Mouse (Mus musculus): ENCODE measurements around the gene Cenpp. TPM values are rescaled to one million over a fixed set of nuclear protein-coding genes. Genes with fewer than 3 reads are reported as not detected.

Cenpp gene
- polyA plus RNA-seq, 1 experiment from 2014 or later = 28.1 TPM

DNA sequence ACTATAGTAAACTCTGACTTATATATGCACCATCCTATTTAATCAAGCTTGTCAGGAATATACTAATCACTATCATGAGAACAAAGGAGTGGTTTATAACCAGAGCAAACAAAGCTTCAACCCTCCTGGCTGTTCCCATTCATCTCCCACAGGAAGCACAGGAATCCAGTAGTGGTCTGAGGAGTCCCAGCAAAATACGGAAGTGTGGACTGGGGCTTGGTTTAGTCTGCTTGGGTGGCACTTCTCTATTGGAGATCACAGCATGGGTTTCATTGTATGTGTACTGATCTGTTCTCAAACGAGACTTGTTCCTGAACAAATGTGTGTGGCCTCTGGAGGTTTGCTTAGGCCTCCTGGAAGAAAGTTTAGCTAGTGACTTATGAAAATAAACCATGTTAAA, 133.8 kb downstream of the Cenpp start:
- no peaks in the 10 kb centered on the region for H3K36me3 ChIP-seq (ENCODE audit: control insufficient read depth, insufficient read depth)
- 60% methylated on average over 2 of the region's 2 CpGs for WGBS

DNA sequence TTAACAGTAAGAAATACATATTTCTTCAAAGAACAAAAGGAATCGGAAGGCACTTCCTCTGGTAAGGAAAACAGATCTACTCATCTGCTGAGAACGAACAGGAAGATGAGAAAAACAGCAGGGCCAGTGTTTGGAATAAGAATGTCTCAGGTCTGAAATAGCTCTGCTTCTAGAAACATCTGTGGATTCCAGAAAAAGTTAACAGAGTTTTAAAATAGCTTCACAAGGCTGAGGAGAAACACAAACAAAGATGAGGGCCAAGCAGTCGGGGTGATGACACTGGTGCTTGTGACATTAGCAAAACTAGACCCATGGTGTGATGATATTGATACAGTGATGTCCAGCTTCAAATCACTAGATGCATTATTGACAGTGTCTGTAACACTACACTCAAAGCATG, 145.4 kb downstream of the Cenpp start:
- Histone ChIP-seq H3K9me3 (replicated peaks; ENCODE audit: control insufficient read depth, low read length) (no peaks in the 10 kb centered on the region), H3K36me3 (ENCODE audit: control insufficient read depth, insufficient read depth) (no peaks in the 10 kb centered on the region), H3K4me3 (ENCODE audit: low read length) (no peak overlapping the region), H3K4me2 (ENCODE audit: low read depth, low read length) (no peak overlapping the region), H3K27ac (ENCODE audit: low read length) (no peak overlapping the region), H3K27me3 (ENCODE audit: control insufficient read depth, insufficient read depth, low read length) (no peaks in the 10 kb centered on the region), H3K4me1 (ENCODE audit: control insufficient read depth, insufficient read depth, low read length) (no peaks in the 10 kb centered on the region), H3K9ac (ENCODE audit: low read length) (no peak overlapping the region)
- ATAC-seq (replicated peaks; ENCODE audit: extremely low read depth, insufficient read depth, low FRiP score) = no peak
- 49% methylated on average over 3 of the region's 3 CpGs for WGBS

More for the DNA sequence above, 133.8 kb downstream of the Cenpp start:
- H3K27me3 ChIP-seq (ENCODE audit: control insufficient read depth, insufficient read depth, low read length) = no peaks in the 10 kb centered on the region
- no peak for ATAC-seq (replicated peaks; ENCODE audit: extremely low read depth, insufficient read depth, low FRiP score)
- H3K4me1 ChIP-seq (ENCODE audit: control insufficient read depth, insufficient read depth, low read length) = peaks cover 6% of the 10 kb centered on the region; the same call in 1 of the 2 replicates
- no peak overlapping the region for H3K4me3 ChIP-seq (ENCODE audit: low read length)
- H3K9ac ChIP-seq (ENCODE audit: low read length) = no peak overlapping the region
- no peak overlapping the region for H3K27ac ChIP-seq (ENCODE audit: low read length)
- no peak overlapping the region for H3K4me2 ChIP-seq (ENCODE audit: low read depth, low read length)
- H3K9me3 ChIP-seq (replicated peaks; ENCODE audit: control insufficient read depth, low read length) = no peaks in the 10 kb centered on the region

DNA sequence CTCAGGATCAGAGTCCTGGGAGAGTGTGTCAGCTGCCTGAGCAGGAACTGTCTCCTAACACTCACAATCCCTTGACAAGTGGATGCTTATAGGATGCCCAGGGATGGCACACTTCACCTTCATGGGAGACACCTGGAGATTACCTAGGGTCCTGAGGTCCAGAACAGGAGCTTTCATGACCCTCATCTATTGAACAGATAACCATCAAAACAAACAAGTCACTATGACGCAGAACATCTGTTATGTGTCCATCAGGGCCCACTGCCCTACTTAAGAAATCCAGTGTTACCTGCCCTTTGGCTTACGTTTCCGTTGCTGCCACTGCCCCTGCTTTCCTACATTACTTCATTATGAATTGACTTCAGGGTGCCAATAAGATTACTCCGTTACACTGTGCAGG, 146.8 kb downstream of the Cenpp start:
- no peaks in the 10 kb centered on the region for H3K9me3 ChIP-seq (replicated peaks; ENCODE audit: control insufficient read depth, low read length)
- peak overlapping the region; percentile 18 for H3K4me3 ChIP-seq (ENCODE audit: low read length)
- ATAC-seq (replicated peaks; ENCODE audit: extremely low read depth, insufficient read depth, low FRiP score) = no peak
- no peak overlapping the region for H3K9ac ChIP-seq (ENCODE audit: low read length)
- no peak overlapping the region for H3K27ac ChIP-seq (ENCODE audit: low read length)
- H3K4me1 ChIP-seq (ENCODE audit: control insufficient read depth, insufficient read depth, low read length) = no peaks in the 10 kb centered on the region
- H3K36me3 ChIP-seq (ENCODE audit: control insufficient read depth, insufficient read depth) = no peaks in the 10 kb centered on the region
- H3K27me3 ChIP-seq (ENCODE audit: control insufficient read depth, insufficient read depth, low read length) = no peaks in the 10 kb centered on the region
- WGBS = 71% methylated on average over 4 of the region's 4 CpGs
- H3K4me2 ChIP-seq (ENCODE audit: low read depth, low read length) = peak overlapping the region; percentile 47

DNA sequence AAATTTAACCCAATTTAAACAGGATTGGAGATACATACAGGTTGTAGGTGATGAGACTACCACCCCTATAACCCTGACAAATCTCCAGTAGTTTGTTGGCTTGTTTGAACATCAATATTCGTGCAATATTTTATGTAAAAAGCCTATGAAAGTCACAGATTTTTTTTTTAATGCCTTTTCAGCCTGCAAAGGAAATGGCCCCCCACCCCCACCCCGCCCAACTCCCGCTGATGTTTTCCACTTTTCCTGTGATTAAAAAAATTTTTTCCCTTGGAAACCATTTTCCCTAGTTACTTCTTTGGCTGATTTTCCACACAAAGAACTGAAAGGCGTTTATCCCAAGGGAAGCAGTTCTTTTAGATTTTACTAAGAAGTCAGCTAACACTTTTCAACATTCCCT, 148.1 kb downstream of the Cenpp start, which contains the start of gene Ecm2:
Gene Ecm2, plus strand, starts transcription at position 301 of the 400 bp plus-strand sequence.
- H3K4me1 ChIP-seq (ENCODE audit: control insufficient read depth, insufficient read depth, low read length) = no peaks in the 10 kb centered on the region
- H3K9ac ChIP-seq (ENCODE audit: low read length) = no peak within 1 kb of the TSS
- H3K27me3 ChIP-seq (ENCODE audit: control insufficient read depth, insufficient read depth, low read length) = no peaks in the 10 kb centered on the region
- H3K4me2 ChIP-seq (ENCODE audit: low read depth, low read length) = peak within 1 kb of the TSS; percentile 47
- H3K9me3 ChIP-seq (replicated peaks; ENCODE audit: control insufficient read depth, low read length) = no peaks in the 10 kb centered on the region
- no peak for ATAC-seq (replicated peaks; ENCODE audit: extremely low read depth, insufficient read depth, low FRiP score)
- WGBS = 61% methylated on average over 4 of the region's 4 CpGs
- H3K36me3 ChIP-seq (ENCODE audit: control insufficient read depth, insufficient read depth) = no peaks in the 10 kb centered on the region
- peak within 1 kb of the TSS; percentile 14; the same call in 1 of the 2 replicates for H3K27ac ChIP-seq (ENCODE audit: low read length)
- H3K4me3 ChIP-seq (ENCODE audit: low read length) = peak within 1 kb of the TSS; percentile 18

DNA sequence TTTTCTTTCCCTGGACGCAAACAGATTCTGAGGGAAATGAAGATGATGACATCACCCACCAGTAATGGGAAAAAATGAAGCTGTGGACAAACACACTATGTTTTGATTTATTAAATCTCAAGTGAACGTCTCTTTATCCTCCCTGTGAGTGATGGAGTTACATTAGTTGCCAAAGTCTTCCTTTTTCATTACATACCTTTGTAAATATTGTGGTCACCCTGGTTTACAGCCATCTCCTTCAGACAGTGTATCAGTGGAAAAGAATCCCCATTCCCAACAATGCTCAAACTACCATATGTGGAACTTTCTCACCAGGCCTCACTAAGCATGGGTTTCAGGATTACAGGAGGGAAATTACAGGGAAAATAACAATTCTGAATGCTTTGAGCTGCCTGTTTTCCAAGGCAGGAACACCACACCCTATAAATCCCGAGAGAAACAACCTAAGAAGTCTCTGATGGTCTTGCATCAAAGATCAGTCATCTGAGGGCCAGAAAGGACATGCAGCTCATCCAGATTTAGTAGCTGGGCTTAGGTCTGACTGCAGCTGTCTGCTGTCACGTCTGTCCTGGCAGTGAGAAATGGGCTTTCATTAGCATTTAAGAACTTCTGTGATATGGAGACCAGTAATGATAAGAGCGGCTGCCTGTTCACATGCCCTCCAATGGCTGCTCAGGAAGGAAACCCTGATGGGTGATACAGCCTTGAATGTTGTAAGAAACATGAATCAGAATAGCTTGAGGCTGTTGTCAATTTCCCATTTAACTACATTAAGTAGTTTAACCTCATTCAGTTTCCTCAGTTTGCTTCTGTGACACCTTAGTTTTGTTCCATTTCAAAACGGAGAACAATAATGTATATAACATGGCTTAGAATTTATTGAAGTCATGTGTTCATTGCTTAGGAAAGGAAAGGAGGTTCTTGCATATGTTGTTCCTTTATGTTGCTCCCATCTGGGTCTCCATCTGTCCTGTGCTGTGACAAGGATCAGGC, 159.9 kb downstream of the Cenpp start, which contains the start of gene Tes3-ps:
Gene Tes3-ps, plus strand, starts transcription at position 943 of the 993 bp plus-strand sequence.
- Histone ChIP-seq H3K4me1 (ENCODE audit: control insufficient read depth, insufficient read depth, low read length) (peaks cover 13% of the 10 kb centered on the region), H3K4me2 (ENCODE audit: low read depth, low read length) (no peak within 1 kb of the TSS), H3K9me3 (replicated peaks; ENCODE audit: control insufficient read depth, low read length) (no peaks in the 10 kb centered on the region), H3K27me3 (ENCODE audit: control insufficient read depth, insufficient read depth, low read length) (no peaks in the 10 kb centered on the region), H3K27ac (ENCODE audit: low read length) (peak within 1 kb of the TSS; percentile 59; the same call in 1 of the 2 replicates), H3K36me3 (ENCODE audit: control insufficient read depth, insufficient read depth) (no peaks in the 10 kb centered on the region), H3K9ac (ENCODE audit: low read length) (no peak within 1 kb of the TSS), H3K4me3 (ENCODE audit: low read length) (no peak within 1 kb of the TSS)
- ATAC-seq (replicated peaks; ENCODE audit: extremely low read depth, insufficient read depth, low FRiP score) = no peak; the same call in 1 of the 2 replicates
- 40% methylated on average over 6 of the region's 6 CpGs for WGBS

DNA sequence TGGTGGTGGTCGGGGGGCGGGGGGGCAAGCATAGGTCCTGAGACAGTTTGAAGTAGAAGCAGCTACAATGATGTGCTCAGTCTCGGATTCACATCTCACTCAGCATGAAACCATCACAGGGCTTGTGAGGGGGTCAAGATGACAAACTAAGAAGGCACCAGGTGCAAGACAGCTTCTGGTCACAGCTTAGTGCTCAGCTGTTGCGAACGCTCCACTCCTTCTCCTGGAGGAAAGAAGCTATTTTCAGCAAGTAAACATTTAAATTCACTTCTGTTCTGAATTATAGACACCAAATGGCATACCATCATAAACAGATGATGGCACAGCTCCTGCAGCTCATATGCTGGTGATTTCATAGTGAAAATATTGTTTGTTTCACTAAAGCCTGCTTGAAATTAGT, 167.2 kb downstream of the Cenpp start:
- 87% methylated on average over 5 of the region's 5 CpGs for WGBS
- Histone ChIP-seq H3K4me3 (ENCODE audit: low read length) (no peak overlapping the region), H3K27me3 (ENCODE audit: control insufficient read depth, insufficient read depth, low read length) (no peaks in the 10 kb centered on the region), H3K9ac (ENCODE audit: low read length) (no peak overlapping the region), H3K4me2 (ENCODE audit: low read depth, low read length) (no peak overlapping the region), H3K4me1 (ENCODE audit: control insufficient read depth, insufficient read depth, low read length) (peaks cover 2% of the 10 kb centered on the region; the same call in 1 of the 2 replicates), H3K9me3 (replicated peaks; ENCODE audit: control insufficient read depth, low read length) (no peaks in the 10 kb centered on the region), H3K27ac (ENCODE audit: low read length) (no peak overlapping the region), H3K36me3 (ENCODE audit: control insufficient read depth, insufficient read depth) (no peaks in the 10 kb centered on the region)
- ATAC-seq (replicated peaks; ENCODE audit: extremely low read depth, insufficient read depth, low FRiP score) = no peak

DNA sequence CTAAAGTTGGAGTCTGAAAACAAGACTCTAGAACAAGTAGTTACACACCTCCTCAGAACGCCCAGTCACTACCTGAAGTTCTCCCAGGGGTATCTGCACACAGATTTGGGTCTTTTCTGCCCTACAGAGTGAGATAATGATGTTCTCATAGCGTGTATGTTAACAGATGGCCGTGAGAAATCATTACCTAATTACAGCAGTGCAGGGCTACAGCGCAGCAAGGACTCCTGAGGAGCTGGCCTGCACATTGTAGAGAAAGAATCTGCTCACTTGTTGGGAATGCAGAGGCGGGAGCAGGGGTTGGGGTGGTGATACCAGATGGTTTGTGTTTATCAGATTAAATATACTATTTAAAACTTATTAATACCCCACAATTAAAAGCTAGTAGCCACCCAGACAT, 172.0 kb downstream of the Cenpp start:
- Histone ChIP-seq H3K9me3 (replicated peaks; ENCODE audit: control insufficient read depth, low read length) (no peaks in the 10 kb centered on the region), H3K36me3 (ENCODE audit: control insufficient read depth, insufficient read depth) (no peaks in the 10 kb centered on the region), H3K9ac (ENCODE audit: low read length) (no peak overlapping the region), H3K27ac (ENCODE audit: low read length) (peak overlapping the region; percentile 72), H3K4me1 (ENCODE audit: control insufficient read depth, insufficient read depth, low read length) (peaks cover 14% of the 10 kb centered on the region), H3K4me2 (ENCODE audit: low read depth, low read length) (no peak overlapping the region), H3K4me3 (ENCODE audit: low read length) (no peak overlapping the region), H3K27me3 (ENCODE audit: control insufficient read depth, insufficient read depth, low read length) (no peaks in the 10 kb centered on the region)
- WGBS = 46% methylated on average over 5 of the region's 5 CpGs
- ATAC-seq (replicated peaks; ENCODE audit: extremely low read depth, insufficient read depth, low FRiP score) = no peak

DNA sequence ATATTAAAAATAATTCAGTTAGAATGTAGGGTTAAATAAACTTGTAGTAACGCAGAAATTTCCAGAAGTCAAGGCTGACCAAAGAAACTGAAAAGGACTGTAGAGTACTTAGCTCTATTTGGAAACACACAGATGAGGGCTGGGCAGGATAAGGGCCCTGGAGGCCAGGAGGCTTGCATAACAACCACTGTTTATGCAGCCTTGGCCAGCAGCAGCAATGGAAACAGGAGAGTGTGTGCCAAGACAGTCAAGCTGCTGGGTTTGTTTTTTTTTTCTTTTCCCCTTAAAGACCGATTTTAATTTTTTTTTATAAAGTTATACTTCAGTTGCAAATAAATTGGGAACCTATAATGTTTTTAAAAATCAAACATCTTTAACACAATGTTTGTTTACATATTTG, 172.5 kb downstream of the Cenpp start:
- 36% methylated on average over 2 of the region's 2 CpGs for WGBS
- H3K27me3 ChIP-seq (ENCODE audit: control insufficient read depth, insufficient read depth, low read length) = no peaks in the 10 kb centered on the region
- ATAC-seq (replicated peaks; ENCODE audit: extremely low read depth, insufficient read depth, low FRiP score) = peak; percentile 93
- no peak overlapping the region for H3K4me2 ChIP-seq (ENCODE audit: low read depth, low read length)
- no peaks in the 10 kb centered on the region for H3K36me3 ChIP-seq (ENCODE audit: control insufficient read depth, insufficient read depth)
- no peak overlapping the region for H3K27ac ChIP-seq (ENCODE audit: low read length)
- H3K4me3 ChIP-seq (ENCODE audit: low read length) = no peak overlapping the region
- peaks cover 14% of the 10 kb centered on the region for H3K4me1 ChIP-seq (ENCODE audit: control insufficient read depth, insufficient read depth, low read length)
- no peak overlapping the region for H3K9ac ChIP-seq (ENCODE audit: low read length)
- H3K9me3 ChIP-seq (replicated peaks; ENCODE audit: control insufficient read depth, low read length) = no peaks in the 10 kb centered on the region

DNA sequence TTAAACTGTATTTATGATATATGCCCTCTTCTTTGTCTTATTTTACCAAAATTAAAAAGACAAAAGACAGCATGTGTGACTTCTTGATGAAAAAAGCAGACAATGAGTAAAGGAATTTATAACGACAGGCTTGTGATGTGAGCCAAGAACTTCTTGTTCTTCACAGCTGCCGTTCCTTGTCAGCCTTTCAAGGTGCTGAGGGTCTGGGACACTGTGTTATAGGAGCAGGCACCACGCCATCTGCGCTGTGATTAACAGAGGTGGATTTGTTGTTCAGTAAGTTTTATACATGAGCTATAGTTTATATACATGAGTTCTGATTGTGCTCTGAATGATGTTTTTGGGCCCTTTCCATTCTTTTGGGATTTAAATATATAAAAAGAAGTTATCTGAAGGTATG, 173.2 kb downstream of the Cenpp start:
- H3K9me3 ChIP-seq (replicated peaks; ENCODE audit: control insufficient read depth, low read length) = no peaks in the 10 kb centered on the region
- no peaks in the 10 kb centered on the region for H3K36me3 ChIP-seq (ENCODE audit: control insufficient read depth, insufficient read depth)
- H3K27me3 ChIP-seq (ENCODE audit: control insufficient read depth, insufficient read depth, low read length) = no peaks in the 10 kb centered on the region
- 68% methylated on average over 4 of the region's 4 CpGs for WGBS
- no peak overlapping the region for H3K4me3 ChIP-seq (ENCODE audit: low read length)
- H3K9ac ChIP-seq (ENCODE audit: low read length) = no peak overlapping the region
- ATAC-seq (replicated peaks; ENCODE audit: extremely low read depth, insufficient read depth, low FRiP score) = no peak
- H3K4me1 ChIP-seq (ENCODE audit: control insufficient read depth, insufficient read depth, low read length) = peaks cover 14% of the 10 kb centered on the region
- no peak overlapping the region for H3K4me2 ChIP-seq (ENCODE audit: low read depth, low read length)
- H3K27ac ChIP-seq (ENCODE audit: low read length) = peak overlapping the region; percentile 68
